Mouse (Mus musculus): ENCODE measurements at regions not wholly inside any gene's neighbourhood (a gene's known extent, or its start where the extent isn't known, plus 50 kb on each side); places are given as distances from the start of the nearest gene placed in this dataset.

DNA sequence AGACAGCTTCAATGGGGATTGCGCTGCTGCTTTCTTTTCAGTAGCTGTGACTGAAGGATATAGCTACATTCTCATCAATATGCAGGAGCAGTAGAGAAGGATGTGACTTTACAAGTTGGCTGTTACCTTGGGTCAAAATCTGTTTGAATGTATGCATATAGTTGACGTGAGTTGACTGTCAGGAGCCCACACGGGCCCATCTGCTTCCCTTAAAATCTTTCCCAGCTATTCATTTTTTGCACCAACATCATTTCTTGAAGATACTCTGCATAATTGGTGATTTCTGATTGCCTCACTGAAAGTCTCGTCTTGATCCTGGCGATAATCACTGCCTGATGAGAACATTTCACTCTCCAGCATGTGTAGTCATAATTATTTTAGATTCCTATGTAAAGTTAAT, 92.7 kb upstream of the Rnd3 start:
- Histone ChIP-seq H3K9ac (no peak overlapping the region), H3K27me3 (replicated peaks) (no peaks in the 10 kb centered on the region), H3K4me2 (replicated peaks) (no peak overlapping the region), H3K4me3 (replicated peaks) (no peak overlapping the region), H3K27ac (no peak overlapping the region), H3K4me1 (replicated peaks) (peaks cover 9% of the 10 kb centered on the region; the same call in 1 of the 2 replicates), H3K9me3 (no peaks in the 10 kb centered on the region), H3K36me3 (no peaks in the 10 kb centered on the region)
- no peak for ATAC-seq
- 85% methylated on average over 5 of the region's 5 CpGs for WGBS

DNA sequence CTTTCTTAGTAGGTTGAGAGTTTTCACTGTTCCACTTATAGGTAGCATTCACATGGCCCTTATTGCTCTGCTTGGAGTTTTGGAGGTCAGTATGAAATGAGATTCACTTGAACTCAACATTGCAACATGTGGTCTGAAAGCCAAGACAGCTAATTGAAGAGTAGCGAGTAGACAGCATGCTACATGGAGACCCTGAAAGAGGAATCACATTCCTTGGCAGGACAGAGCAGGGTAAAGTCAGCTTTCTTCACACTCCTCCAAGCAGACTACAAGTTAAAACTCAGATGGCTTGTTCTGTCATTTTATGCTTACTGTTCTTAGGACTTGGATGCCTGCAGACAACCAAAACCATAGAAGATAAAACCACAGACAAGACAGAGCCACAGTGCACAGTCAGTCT, 91.1 kb upstream of the Rnd3 start:
- no peaks in the 10 kb centered on the region for H3K27me3 ChIP-seq (replicated peaks)
- H3K9ac ChIP-seq: no peak overlapping the region
- ATAC-seq: no peak
- WGBS: 83% methylated on average over 1 of the region's 1 CpGs
- H3K4me3 ChIP-seq (replicated peaks): no peak overlapping the region
- H3K36me3 ChIP-seq: no peaks in the 10 kb centered on the region
- H3K4me1 ChIP-seq (replicated peaks): peaks cover 9% of the 10 kb centered on the region; the same call in 1 of the 2 replicates
- no peak overlapping the region for H3K27ac ChIP-seq
- H3K4me2 ChIP-seq (replicated peaks): no peak overlapping the region
- no peaks in the 10 kb centered on the region for H3K9me3 ChIP-seq

DNA sequence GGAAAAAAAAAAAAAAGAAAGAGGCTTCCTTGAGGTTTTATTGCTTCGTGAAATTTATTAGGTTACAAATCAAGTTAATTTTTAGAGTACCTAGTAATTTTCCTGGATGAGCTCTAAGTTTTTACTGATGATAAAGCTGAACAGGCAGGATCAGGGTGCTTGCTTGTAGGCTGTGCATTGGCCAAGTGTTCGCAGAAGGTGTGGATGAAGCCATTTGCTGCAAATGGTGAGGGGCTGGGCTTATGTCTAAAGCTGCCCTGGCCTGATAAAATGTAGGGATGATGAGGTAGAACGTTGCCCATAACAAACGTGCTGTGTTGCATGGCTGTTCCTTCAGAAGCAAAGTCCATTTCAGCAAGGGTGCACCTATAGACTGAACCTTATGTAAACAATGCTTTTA, 90.1 kb upstream of the Rnd3 start:
- Histone ChIP-seq H3K4me2 (replicated peaks) (no peak overlapping the region), H3K4me3 (replicated peaks) (no peak overlapping the region), H3K9me3 (no peaks in the 10 kb centered on the region), H3K9ac (no peak overlapping the region), H3K27ac (no peak overlapping the region), H3K36me3 (no peaks in the 10 kb centered on the region), H3K27me3 (replicated peaks) (no peaks in the 10 kb centered on the region), H3K4me1 (replicated peaks) (peaks cover 9% of the 10 kb centered on the region; the same call in 1 of the 2 replicates)
- WGBS: 29% methylated on average over 4 of the region's 4 CpGs
- no peak for ATAC-seq

DNA sequence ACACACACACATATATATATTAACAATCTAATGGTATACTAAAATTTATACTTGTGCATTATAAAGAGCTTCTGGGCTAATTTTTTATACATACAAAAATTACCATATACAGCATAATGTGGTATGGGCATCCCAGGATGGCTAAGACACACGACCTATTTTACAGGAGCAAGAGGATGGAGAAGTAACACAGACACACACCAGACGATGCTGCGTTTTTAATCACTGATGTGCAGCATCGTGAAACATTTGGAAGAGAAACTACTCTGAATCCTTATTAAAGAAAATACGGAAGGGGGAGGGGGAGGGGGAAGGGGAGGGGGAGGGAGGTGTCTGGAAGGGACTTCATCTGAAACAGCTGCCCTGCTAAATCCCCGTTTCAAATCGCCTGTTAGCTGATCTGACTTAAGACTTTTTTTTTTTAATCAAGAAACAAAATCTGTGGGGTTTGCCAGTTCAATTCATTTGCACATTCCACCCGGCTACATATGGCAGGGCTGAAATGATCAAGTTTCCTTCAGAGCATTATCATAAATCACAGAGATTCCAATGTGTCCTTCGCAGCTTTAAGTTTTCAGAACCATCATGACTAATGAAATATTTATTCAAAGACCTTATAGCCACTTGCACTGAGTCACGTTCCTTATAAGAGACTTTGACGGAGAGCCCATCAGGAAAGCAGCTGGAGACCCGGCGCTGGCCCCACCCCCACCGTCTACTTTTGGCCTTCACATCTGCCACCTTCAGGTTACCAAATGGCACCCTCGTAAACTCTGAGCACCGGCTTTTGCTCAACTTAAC, 89.4 kb upstream of the Rnd3 start:
- 11% methylated on average over 16 of the region's 16 CpGs for WGBS
- no peaks in the 10 kb centered on the region for H3K27me3 ChIP-seq (replicated peaks)
- no peak overlapping the region for H3K4me3 ChIP-seq (replicated peaks)
- no peaks in the 10 kb centered on the region for H3K9me3 ChIP-seq
- peak overlapping the region; percentile 24; the same call in 1 of the 2 replicates for H3K4me2 ChIP-seq (replicated peaks)
- no peak for ATAC-seq
- H3K27ac ChIP-seq: no peak overlapping the region
- no peak overlapping the region for H3K9ac ChIP-seq
- H3K4me1 ChIP-seq (replicated peaks): peaks cover 9% of the 10 kb centered on the region; the same call in 1 of the 2 replicates
- H3K36me3 ChIP-seq: no peaks in the 10 kb centered on the region

DNA sequence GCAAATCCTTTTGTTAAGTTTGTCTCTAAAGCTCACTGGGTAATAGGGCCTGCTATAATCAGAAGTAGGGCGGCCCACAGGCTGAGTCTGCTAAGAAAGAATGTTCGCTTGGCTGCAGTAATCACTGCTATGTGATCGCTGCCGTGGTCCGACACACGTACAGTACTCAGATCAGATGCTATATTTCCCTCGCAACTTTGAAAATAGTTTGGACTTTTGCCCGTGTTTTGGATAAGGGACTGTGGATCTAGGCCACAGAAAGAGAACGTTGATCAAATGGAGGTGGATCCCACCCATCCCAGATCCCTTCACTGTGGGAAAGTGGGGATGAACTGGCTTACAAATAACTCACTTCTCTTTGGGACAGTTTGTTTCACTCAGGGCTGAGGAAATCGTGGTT, 88.5 kb upstream of the Rnd3 start:
- Histone ChIP-seq H3K27me3 (replicated peaks) (no peaks in the 10 kb centered on the region), H3K4me2 (replicated peaks) (no peak overlapping the region), H3K9me3 (no peaks in the 10 kb centered on the region), H3K9ac (no peak overlapping the region), H3K4me3 (replicated peaks) (no peak overlapping the region), H3K4me1 (replicated peaks) (peaks cover 9% of the 10 kb centered on the region; the same call in 1 of the 2 replicates), H3K27ac (no peak overlapping the region), H3K36me3 (no peaks in the 10 kb centered on the region)
- no peak for ATAC-seq
- whole genome bisulfite sequencing: 62% methylated on average over 10 of the region's 10 CpGs

DNA sequence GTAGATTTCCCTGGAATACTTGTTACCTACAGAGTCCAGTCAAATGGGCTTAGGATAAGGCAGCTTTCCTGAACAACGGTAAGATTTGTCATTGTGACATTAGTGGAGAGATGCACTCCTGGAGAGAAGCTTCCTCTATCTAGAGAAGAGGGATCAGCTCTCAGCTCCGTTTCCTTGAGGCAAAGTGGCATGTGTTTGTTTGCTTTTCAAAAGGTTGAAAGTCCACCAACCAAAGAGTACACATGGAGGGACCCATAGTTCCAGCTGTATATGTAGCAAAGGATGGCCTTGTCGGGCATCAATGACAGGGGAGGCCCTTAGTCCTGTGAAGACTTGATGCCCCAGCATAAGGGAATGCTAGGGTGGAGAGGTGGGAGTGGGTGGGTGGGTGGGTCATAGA, 87.9 kb upstream of the Rnd3 start:
- no peaks in the 10 kb centered on the region for H3K27me3 ChIP-seq (replicated peaks)
- no peak overlapping the region for H3K4me2 ChIP-seq (replicated peaks)
- H3K9ac ChIP-seq: no peak overlapping the region
- H3K4me1 ChIP-seq (replicated peaks): peaks cover 9% of the 10 kb centered on the region; the same call in 1 of the 2 replicates
- H3K36me3 ChIP-seq: no peaks in the 10 kb centered on the region
- H3K9me3 ChIP-seq: no peaks in the 10 kb centered on the region
- no peak overlapping the region for H3K27ac ChIP-seq
- 0 out of 2 replicates have a peak, but pooled peaks have one; percentile 15 for ATAC-seq
- H3K4me3 ChIP-seq (replicated peaks): no peak overlapping the region
- WGBS: 40% methylated on average over 3 of the region's 3 CpGs

DNA sequence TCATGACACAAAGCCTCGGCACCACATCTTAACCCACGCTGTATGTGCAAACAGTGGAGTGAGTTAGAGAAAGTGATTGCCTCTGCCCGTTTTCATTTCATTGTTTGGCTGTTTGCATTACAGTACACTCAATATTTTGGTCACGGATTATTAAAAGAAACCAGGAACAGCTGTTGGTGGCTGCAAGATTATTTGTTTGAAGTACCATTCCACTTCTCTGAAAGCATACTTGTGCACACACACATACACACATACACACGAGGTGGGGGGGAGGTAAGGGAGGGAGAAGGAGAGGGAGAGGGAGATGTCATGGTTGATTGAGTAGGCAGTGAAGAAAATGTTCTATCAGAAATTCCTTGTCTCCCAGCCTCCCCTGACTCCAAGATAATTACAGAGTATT, 85.5 kb upstream of the Rnd3 start:
- Histone ChIP-seq H3K4me3 (replicated peaks) (no peak overlapping the region), H3K36me3 (no peaks in the 10 kb centered on the region), H3K9ac (no peak overlapping the region), H3K27ac (no peak overlapping the region), H3K4me2 (replicated peaks) (no peak overlapping the region), H3K4me1 (replicated peaks) (peaks cover 9% of the 10 kb centered on the region; the same call in 1 of the 2 replicates), H3K9me3 (no peaks in the 10 kb centered on the region), H3K27me3 (replicated peaks) (no peaks in the 10 kb centered on the region)
- ATAC-seq: no peak
- WGBS: 55% methylated on average over 5 of the region's 5 CpGs

DNA sequence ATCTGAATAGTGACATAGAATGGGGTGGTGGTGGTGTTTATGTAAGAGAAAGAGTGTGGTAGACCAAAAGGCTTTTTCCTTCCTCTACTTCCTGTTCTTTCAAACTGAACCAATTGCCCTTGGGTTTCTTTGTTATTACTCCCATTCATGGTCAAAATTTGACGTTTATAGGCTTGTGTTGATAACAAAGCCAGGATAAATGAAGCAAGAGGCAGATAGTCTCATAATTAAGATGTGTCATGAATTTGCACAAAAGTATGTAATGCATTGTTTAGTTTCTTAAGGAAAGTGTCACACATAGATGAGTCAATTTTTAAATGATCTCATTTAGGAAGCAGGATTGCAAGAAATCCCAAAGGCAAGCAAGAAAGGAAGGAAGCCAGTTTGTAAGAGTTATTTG, 73.9 kb upstream of the Rnd3 start:
- H3K9me3 ChIP-seq: no peaks in the 10 kb centered on the region

DNA sequence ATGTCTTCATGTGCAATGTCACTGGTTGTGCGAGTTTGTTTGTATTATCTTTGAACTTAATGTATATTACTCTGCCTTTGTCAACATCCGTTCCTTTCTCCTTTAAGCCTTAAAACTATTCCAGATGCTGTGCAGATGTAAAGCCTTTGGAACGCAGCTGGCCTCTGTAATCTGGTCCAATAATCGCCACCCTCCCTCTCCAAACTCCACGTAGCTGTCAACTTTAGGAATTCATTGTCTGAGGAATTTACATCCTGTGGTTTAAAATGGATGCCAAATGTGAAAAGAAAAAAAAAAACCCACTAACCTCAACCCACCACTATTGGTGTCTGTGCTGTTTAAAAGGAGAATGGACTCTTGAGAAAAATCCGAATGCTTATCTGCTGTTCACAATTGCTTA, 70.8 kb upstream of the Rnd3 start:
- ATAC-seq: no peak

More for the DNA sequence above, 73.9 kb upstream of the Rnd3 start:
- no peaks in the 10 kb centered on the region; the same call in 1 of the 2 replicates for H3K4me1 ChIP-seq (replicated peaks)
- H3K27me3 ChIP-seq (replicated peaks): no peaks in the 10 kb centered on the region
- H3K9ac ChIP-seq: no peak overlapping the region
- H3K36me3 ChIP-seq: no peaks in the 10 kb centered on the region
- no peak for ATAC-seq
- H3K27ac ChIP-seq: no peak overlapping the region
- 34% methylated on average over 1 of the region's 1 CpGs for WGBS
- H3K4me3 ChIP-seq (replicated peaks): no peak overlapping the region
- H3K4me2 ChIP-seq (replicated peaks): no peak overlapping the region

DNA sequence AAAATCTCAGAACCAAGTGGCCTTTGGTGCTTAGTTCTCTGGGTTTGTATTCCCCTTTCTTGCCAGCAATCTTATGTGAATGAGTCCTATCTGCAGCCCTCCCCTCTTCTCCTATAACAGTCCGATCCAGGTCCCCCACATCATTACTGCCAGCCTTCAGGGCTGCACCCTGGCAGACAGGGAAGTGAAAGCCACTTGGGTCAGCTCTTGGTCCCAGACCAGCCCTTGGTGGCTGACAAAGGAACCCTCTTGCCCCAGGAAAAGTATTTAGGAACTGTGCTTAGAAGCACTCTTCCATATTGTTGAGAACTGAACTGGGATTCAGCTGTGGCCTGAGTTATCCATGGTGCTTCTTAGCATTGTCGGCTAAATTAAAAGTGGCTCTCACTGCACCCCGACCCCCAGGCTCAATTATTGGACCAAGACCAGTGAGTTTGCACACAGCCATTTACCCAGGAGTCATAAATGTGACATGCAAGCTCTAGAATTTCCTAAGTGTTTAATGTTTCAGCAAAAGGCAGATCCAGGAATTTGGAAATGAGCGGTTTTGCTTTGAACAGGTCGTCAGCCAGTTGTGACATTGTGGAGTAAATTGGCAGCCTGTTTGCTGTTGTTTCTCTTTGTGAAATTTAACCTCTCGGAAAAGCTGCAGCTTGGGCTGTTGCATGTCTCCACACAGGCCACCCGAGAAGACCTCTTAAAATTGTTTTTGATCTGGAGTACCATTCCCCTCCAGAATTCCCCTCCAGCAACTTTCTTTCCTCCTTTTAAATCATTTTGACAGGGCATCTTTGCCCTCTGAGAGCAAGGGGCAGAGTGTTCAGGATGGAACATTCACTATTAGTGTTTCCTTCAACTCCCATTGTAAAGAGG, 58.5 kb upstream of the Rnd3 start:
- no peak for ATAC-seq

More for the DNA sequence above, 70.8 kb upstream of the Rnd3 start:
- Histone ChIP-seq H3K9me3 (no peaks in the 10 kb centered on the region), H3K36me3 (no peaks in the 10 kb centered on the region), H3K27ac (no peak overlapping the region), H3K27me3 (replicated peaks) (no peaks in the 10 kb centered on the region), H3K4me1 (replicated peaks) (no peaks in the 10 kb centered on the region; the same call in 1 of the 2 replicates), H3K4me2 (replicated peaks) (no peak overlapping the region), H3K4me3 (replicated peaks) (no peak overlapping the region), H3K9ac (no peak overlapping the region)
- WGBS: 30% methylated on average over 6 of the region's 6 CpGs

DNA sequence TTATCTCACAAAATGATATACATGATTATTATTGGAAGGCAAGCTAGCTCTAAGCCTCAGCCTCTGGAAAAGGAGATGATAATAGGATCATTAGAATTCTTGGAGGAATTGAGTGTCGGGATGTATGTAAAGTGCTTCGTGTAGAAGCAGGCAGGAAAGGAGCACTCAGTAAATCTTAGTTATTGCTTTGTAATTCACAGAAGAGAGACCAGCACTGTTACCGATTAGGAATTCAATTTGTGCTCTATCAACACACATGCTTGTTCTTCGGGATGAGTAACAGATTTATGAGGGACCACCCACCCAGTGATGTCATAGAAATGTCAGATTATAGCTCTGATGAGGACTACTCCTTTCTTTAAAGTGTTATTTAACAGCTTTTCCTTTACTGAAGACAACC, 57.4 kb upstream of the Rnd3 start:
- H3K4me3 ChIP-seq (replicated peaks): no peak overlapping the region
- no peak overlapping the region for H3K4me2 ChIP-seq (replicated peaks)
- H3K27me3 ChIP-seq (replicated peaks): no peaks in the 10 kb centered on the region
- H3K4me1 ChIP-seq (replicated peaks): no peaks in the 10 kb centered on the region
- ATAC-seq: no peak
- 29% methylated on average over 4 of the region's 4 CpGs for WGBS
- no peak overlapping the region for H3K9ac ChIP-seq
- H3K9me3 ChIP-seq: no peaks in the 10 kb centered on the region
- H3K27ac ChIP-seq: no peak overlapping the region
- H3K36me3 ChIP-seq: no peaks in the 10 kb centered on the region

More for the DNA sequence above, 58.5 kb upstream of the Rnd3 start:
- no peaks in the 10 kb centered on the region for H3K4me1 ChIP-seq (replicated peaks)
- no peak overlapping the region for H3K27ac ChIP-seq
- 44% methylated on average over 7 of the region's 7 CpGs for WGBS
- H3K9ac ChIP-seq: no peak overlapping the region
- H3K36me3 ChIP-seq: no peaks in the 10 kb centered on the region
- no peak overlapping the region for H3K4me2 ChIP-seq (replicated peaks)
- no peaks in the 10 kb centered on the region for H3K27me3 ChIP-seq (replicated peaks)
- H3K9me3 ChIP-seq: no peaks in the 10 kb centered on the region
- no peak overlapping the region for H3K4me3 ChIP-seq (replicated peaks)

Data from intestine, embryonic 15.5 days (tissue).